Mouse (Mus musculus): Measurements from ENCODE around the gene Zkscan4. TPM values are rescaled to one million over a fixed set of nuclear protein-coding genes. Genes with fewer than 3 reads are reported as not detected.
A peak's percentile ranks its signal among the peaks of the same experiment; 100 is the strongest.
"Not testable (repeated sequence)": the region's sequence is repeated elsewhere in the genome, so short reads cannot be mapped to it uniquely, and the experiment has no call there.

The Zkscan4 gene
- total RNA-seq (2021) = 2.3 and 3.9 TPM in 2 replicates
- long read RNA-seq, experiment 1, transcript Zkscan4-201 (3 exons, 2,400 nt) = major isoform, 6 of 6 reads
- long read RNA-seq, experiment 1, partial matches to known transcripts = 0 of 6 reads
- long read RNA-seq, experiment 1, other reads (novel, unspliced or antisense) = 0 of 6 reads
- long read RNA-seq, experiment 2, partial matches to known transcripts = 0 of 5 reads
- long read RNA-seq, experiment 2, other reads (novel, unspliced or antisense) = 1 of 5 reads

GRCm38 (mm10) chr13:21478759-21479670, at the start of gene Zkscan4, which contains the start of gene Gm10065:
Gene Zkscan4, plus strand, starts transcription at chr13:21478907.
Gene Gm10065, minus strand, starts transcription at chr13:21479441.
- DNase-seq = peak; percentile 78

- no peak for DNase-seq
Measured at GRCm38 (mm10) chr13:21435476-21435875, 43.2 kb upstream of the Zkscan4 start.

DNA sequence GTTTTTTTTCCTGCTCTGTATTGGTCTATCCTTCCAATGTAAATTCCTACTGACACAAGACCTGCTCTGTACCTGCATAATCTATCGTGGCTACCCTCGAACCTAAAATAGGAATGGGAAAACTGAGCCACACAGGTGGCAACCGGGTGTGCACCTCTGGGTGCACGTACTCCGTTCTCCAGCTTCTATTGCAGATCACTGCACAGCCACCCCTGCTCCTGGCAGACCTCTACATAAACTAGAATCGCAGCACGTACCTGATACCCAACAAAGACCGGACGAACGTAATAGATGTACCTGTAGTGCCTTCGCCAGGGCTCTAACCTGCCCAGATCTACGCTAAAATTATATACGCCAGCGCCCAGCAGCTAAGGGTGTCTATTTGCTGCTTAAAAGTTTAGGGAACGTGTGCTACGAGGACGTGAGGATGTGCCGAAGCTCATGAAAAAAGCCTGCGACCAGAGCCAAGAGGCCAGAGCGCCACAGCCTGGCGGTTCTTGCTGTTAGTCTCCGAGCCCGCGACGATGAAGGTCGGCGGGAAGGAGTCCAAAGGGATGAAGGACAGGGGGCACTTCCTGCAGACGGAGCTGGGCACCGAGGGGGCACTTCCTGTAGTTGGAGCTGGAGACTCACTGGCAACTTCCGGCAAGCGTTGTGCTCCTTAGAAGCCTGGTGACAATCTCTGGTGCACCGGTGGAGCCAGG, 38.1 kb upstream of the Zkscan4 start, which contains the start of gene Pgbd1:
TSS of gene Pgbd1 (minus strand) at position 556 of the 704 bp plus-strand sequence.
- peak; percentile 89 for DNase-seq

DNA sequence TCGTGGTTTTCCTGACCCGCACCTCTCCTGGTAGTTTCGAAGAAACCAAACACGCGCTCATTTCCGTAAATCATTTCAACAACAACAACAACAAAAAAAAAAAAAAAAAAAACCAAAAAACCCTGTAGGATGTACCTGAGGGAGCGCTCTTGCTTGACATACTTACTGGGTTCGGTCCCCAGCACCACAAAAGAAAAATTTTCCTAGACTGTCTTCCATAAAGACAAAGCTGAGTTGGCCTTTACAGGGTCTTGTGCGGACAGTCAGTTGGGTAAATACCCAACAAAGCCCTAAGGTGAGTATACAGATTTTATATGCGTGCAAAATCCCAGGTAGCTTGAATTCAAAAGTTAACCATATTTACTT, 37.5 kb upstream of the Zkscan4 start:
- DNase-seq = no peak

- no peak for DNase-seq
Measured at GRCm38 (mm10) chr13:21446796-21447195, 31.9 kb upstream of the Zkscan4 start.

- DNase-seq = no peak
Measured at GRCm38 (mm10) chr13:21447856-21448614, 30.7 kb upstream of the Zkscan4 start.

DNA sequence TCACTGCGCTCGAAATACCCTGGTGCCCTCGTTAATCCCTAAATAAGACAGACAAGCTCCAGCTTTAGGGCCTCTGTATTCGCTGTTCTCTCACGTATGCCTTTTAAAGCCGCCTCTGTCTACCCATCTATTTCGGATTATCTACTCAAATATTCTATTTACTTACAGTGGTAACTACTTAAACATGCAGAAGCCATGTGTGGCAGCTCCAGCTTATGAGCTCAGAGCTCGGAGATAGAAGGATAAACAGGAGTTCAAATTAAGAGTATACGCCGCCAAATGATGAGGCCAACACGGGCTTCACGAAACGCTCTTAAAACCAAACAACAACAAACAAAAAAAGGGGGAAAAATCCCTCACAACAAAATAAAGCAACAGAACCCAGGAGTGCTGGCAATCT, 25.7 kb upstream of the Zkscan4 start:
- DNase-seq = no peak

- peak; percentile 90 for DNase-seq
Measured at GRCm38 (mm10) chr13:21453449-21453848, 25.3 kb upstream of the Zkscan4 start, which contains the start of gene Zscan26. Gene Zscan26, minus strand, starts transcription at chr13:21453730.

DNA sequence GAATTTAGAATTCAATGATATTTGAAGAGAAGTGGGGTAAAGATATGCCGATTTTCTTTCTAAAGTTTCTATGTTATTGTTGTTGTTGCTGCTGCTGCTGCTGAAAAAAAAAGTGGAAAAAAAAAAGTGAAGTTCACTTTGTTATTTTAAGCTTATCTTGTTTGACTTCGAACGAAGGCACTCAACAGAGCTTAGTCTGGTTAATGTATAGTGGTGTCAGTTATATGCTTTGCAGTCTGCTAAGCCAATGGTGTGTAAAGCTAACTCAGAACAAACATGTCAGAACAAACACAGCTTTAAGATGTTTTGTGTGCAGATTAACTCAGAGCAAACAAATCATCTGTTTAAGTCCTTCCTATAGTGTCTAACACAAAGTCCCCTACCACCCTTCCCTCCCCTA, 24.6 kb upstream of the Zkscan4 start:
- DNase-seq = no peak

DNA sequence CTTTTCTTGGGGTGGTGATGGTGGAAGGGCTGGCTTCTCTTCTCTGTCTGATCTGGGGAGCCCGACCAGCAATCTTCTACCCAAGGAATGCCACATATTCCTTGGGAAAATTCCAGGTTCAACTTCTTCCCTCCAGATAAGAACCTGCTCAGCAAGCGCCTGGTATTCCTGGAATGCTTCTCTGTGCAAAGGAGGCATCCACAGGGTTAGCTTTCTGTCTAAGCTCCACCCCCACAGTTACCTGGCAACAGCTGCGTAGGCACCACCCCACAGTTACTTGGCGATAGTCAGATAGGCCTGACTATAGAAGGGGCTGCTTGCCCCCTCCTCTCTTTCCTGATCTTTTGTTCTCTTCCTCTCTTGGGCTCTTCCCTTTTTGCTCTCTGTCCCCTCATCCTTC, 22.4 kb upstream of the Zkscan4 start:
- no peak for DNase-seq

DNA sequence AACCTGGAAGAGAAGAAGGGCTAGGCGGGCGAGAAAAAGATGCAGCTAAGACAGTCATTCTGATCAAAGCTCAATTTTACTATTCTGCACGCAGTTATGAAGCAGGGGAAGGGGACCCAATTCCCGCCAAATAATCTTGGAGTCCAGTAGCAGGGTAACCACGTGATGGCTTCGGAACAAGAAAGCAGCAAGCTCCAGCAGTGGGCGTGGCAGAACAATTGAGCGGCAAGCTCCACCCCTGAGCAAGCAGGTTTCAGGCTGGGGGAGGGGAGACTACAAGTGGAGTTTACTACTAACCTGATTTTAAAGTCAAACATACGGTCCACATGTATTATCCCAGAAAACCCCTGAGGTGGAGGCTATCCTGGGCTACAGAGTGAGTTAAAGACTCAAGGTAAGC, 16.2 kb upstream of the Zkscan4 start:
- DNase-seq = not testable (repeated sequence)

DNA sequence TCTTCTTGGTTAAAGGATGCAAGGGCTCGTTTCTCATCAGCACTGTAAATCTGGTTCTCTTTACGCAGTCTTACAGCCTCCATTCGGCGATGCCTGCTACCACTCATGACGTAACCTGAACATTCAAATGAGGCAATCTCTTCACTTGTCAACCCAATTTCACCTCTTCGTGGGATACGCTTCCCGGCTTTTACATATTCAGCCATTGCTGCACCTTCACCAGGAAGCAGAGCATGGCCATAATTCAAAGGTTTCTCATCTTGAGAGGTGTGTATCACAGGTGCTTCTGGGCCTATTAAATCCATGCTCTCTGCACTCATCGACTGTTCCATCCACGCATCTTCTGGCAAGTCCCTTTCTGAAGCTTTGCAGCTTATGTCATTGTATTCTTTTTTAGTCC, 11.4 kb upstream of the Zkscan4 start:
- DNase-seq = no peak

DNA sequence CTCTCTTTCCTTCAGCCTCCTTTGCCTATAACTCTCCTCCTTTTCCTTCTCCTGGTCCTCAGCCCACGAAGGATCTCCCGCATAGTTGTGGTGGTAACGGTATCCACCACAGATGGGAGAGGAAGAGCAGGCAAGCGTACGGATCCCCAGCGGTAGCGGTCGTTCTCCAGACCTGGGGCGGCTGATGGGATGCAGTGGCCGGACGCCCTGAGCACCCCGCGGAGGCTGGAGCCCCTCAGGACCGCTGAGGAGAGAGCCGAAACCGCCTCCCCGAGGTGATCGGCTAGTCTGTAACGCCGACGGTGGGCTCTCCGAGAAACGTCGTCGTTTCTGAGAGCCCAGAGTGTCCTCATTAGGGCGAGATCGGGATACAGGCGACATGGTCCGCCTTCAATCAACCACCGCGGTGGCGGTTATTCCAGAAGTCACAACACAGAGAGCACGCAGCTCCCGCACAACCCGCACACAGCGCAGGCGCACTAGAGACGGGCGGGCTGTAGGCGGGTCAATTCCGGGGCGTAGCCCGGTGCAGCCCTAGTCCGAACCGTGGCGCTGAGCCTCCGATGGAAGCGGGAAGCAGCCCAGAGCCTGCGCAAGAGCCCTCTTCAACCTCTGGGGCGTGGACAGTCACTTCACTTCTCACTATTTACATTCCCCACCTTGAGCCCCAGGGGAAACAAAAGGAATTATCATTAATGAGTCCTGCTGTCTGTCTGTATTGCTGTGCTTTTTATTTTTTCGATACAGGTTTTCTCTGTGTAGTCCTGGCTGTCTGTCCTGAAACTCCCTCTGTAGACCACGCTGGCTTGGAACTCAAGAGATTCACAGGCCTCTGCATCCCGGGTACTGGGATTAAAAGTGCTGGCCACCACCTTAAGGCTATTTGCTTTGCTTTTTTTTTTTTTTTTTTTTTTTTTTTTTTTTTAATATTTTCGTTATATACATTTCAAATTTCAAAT, 10.4 kb upstream of the Zkscan4 start, which contains the start of gene Nkapl:
TSS of gene Nkapl (minus strand) at position 449 of the 959 bp plus-strand sequence.
- DNase-seq = peak; percentile 92

GRCm38 (mm10) chr13:21469097-21469496, 9.6 kb upstream of the Zkscan4 start:
- DNase-seq = no peak

GRCm38 (mm10) chr13:21472427-21472826, 6.3 kb upstream of the Zkscan4 start:
- DNase-seq = no peak

DNA sequence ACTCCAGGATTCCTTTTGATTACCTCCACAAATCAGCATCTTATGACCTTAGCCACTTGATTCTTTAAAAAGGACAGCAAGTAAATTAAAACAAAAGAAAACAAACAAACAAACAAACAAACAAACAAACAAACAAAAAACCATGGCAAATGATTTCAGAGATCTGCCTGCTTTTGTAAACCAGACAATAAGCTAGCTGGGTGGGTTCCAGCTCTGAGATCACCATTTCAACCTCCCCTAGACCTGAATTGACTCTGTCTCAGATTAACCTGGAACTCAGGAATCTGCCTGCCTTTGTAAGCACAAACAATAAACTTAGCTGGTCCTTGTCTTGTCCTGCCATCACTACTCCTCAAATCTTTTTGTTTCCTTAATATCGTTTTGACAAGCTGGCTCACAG, 8.2 kb downstream of the Zkscan4 start:
- no peak for DNase-seq

- peak; percentile 31 for DNase-seq
Measured at GRCm38 (mm10) chr13:21492847-21493246, 14.1 kb downstream of the Zkscan4 start.

DNA sequence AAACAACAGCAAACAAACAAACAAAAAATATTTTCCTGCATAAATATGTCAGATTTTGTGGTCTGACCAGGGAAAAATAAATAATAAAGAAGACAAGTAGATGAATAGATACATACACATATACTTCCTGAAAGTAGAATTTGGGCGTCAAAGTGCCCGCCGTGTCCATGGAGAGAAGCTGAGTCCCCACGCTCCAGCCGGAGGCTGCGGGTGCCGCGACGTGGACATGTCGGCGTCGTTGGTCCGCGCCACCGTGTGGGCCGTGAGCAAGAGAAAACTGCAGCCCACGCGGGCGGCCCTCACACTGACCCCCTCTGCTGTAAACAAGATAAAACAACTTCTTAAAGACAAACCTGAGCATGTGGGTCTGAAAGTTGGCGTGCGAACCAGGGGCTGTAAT, 16.4 kb downstream of the Zkscan4 start, which contains the start of gene AK157302:
TSS of gene AK157302 (plus strand) at position 144 of the 400 bp plus-strand sequence.
- DNase-seq = peak; percentile 34

DNA sequence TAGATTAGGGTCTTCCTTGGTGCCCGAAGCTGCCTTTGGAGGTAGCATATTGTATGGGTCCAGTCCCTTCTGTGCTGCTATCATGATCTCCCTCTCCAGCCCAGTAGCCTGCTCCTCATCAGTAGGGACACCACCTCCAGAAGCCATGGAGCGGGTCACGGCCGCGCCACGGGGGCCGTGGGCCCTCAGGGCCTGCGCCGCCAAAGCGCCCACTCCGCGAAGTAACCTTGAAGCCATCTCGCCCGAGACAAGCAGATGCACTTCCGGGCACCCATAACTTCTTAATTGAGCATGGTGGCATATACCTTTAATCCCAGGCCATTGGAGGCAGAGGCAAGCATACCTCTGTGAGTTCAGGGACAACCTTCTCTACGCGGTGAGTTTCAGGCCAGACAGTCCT, 22.5 kb downstream of the Zkscan4 start, which contains the start of gene Gm11273:
TSS of gene Gm11273 (minus strand) at position 237 of the 400 bp plus-strand sequence.
- DNase-seq = not testable (repeated sequence)

DNA sequence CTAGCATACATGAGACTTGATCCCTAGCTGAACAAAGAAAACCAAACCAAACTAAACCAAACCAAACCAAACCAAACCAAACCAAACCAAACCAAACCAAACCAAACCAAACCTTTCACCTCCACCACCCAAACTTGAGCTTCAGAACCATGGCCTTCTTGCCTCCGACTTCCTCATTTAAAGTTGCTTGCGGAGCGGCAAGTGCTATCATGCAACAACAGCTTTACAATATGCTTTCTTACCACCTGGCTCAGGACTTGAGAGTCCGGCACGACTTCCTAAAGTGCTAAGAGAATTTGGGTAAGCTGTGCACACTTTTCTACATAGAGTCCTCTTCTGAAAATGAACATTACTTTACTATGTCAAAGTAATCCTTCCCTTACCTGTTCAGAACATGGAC, 23.6 kb downstream of the Zkscan4 start:
- no peak for DNase-seq
